Mouse (Mus musculus): ENCODE results near the gene Mapk1ip1l.

GRCm38 (mm10) chr14:47275417-47275816 lies 22.6 kb upstream of the Mapk1ip1l start:
- TF ChIP-seq CTCF (IDR thresholded peaks at IDR 0.05; ENCODE audit: extremely low read depth, insufficient read depth, low read length) = no peak
- TF ChIP-seq POLR2A (IDR thresholded peaks at IDR 0.05; ENCODE audit: extremely low read depth, insufficient read depth, low read length) = no peak

All from cortical plate, adult 2 months (tissue).